Mouse (Mus musculus) liver, postnatal 0 days (tissue): ENCODE measurements at regions not wholly inside any gene's neighbourhood (a gene's known extent, or its start where the extent isn't known, plus 50 kb on each side); places are given as distances from the start of the nearest gene placed in this dataset.

Experiments
- ATAC-seq: fragments of 200-750 bp; cut with Nextera tagmentation; 2 replicates; pipeline ENCODE4 v1.8.0; 2017; ENCODE audit warnings: mild to moderate bottlenecking, moderate library complexity
- DNase-seq: peaks from one replicate; pipeline ENCODE4 v3.0.0-alpha.2; 2016
- H3K27ac ChIP-seq: fragments of 300-500 bp; sonication (generic); 2 replicates; pipeline ENCODE4 v1.5.1; 2014; ENCODE audit warnings: antibody characterized with exemption, moderate library complexity, mild to moderate bottlenecking, low read depth
- H3K27me3 ChIP-seq: fragments of 300-500 bp; sonication (generic); 2 replicates; pipeline ENCODE4 v1.6.1; 2014; ENCODE audit warnings: low read length, control low read depth, mixed read lengths; ENCODE audit not compliant: insufficient read depth
- H3K36me3 ChIP-seq: fragments of 300-500 bp; sonication (generic); replicated peaks from 2 replicates; pipeline ENCODE4 v1.6.1; 2014; ENCODE audit warnings: mild to moderate bottlenecking, control low read depth, low read length, moderate library complexity, mixed read lengths; ENCODE audit not compliant: insufficient read depth
- H3K4me1 ChIP-seq: fragments of 300-500 bp; sonication (generic); 2 replicates; pipeline ENCODE4 v1.6.1; 2014; ENCODE audit warnings: antibody characterized with exemption, mild to moderate bottlenecking, control low read depth; ENCODE audit not compliant: insufficient read depth
- H3K4me2 ChIP-seq: fragments of 300-500 bp; sonication (generic); 2 replicates; pipeline ENCODE4 v1.6.1; 2014; ENCODE audit warnings: low read depth, mild to moderate bottlenecking, low read length, moderate library complexity, mixed read lengths
- H3K4me3 ChIP-seq: fragments of 300-500 bp; sonication (generic); 2 replicates; pipeline ENCODE4 v1.5.1; 2014; ENCODE audit warnings: low read depth, low read length
- H3K9ac ChIP-seq: fragments of 300-500 bp; sonication (generic); replicated peaks from 2 replicates; pipeline ENCODE4 v1.6.1; 2014; ENCODE audit warnings: mild to moderate bottlenecking, moderate library complexity
- H3K9me3 ChIP-seq: fragments of 300-500 bp; sonication (generic); 2 replicates; pipeline ENCODE4 v1.6.1; 2016; ENCODE audit warnings: mild to moderate bottlenecking, control low read depth, low read length, mixed read lengths
- CTCF ChIP-seq: sonication (generic); IDR thresholded peaks from 2 replicates; pipeline ENCODE4 v1.5.1; 2016; ENCODE audit warnings: antibody characterized with exemption, low read depth
- EP300 ChIP-seq: IDR thresholded peaks from 2 replicates; pipeline ENCODE4 v1.6.1; 2016; ENCODE audit warnings: antibody characterized with exemption, low read depth, mild to moderate bottlenecking
- WGBS: fragments of 180-500 bp; shearing (Covaris S2); extraction: QIAGEN DNeasy Blood & Tissue Kit; methylation state at CpG from one replicate; pipeline ENCODE4 v1.1.7; 2014; ENCODE audit not compliant: insufficient replicate concordance; 5-methylcytosine and 5-hydroxymethylcytosine counted together

DNA sequence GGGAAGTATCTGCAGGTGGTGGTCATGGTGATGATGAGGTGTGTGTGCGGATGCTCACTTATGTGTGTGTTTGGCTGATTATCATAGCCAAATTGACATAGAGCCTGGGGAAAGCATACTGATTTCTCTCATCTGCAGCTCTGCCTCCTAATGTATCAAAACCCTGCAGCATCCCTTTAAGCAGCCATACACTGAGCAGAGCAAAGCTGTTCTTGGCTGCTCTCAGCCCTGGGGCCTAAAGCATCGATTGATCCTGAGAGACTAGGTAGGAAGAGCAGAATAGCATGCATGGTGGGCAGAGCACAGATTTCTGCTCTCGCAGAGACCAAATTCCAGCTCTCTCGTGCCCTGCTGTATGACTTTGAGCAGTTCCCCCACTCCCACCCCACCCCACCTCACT lies 576.0 kb downstream of the Insc start:
- H3K4me3 ChIP-seq, result no peak overlapping the region
- H3K4me2 ChIP-seq, result no peak overlapping the region
- ATAC-seq, result no peak
- no peaks in the 10 kb centered on the region for H3K27me3 ChIP-seq
- H3K4me1 ChIP-seq, result no peaks in the 10 kb centered on the region
- no peaks in the 10 kb centered on the region for H3K9me3 ChIP-seq
- no peaks in the 10 kb centered on the region for H3K36me3 ChIP-seq
- no peak overlapping the region for H3K9ac ChIP-seq
- TF ChIP-seq CTCF, result no peak
- TF ChIP-seq EP300, result no peak
- 72% methylated on average over 4 of the region's 4 CpGs for WGBS
- no peak overlapping the region for H3K27ac ChIP-seq
- DNase-seq, result no peak

DNA sequence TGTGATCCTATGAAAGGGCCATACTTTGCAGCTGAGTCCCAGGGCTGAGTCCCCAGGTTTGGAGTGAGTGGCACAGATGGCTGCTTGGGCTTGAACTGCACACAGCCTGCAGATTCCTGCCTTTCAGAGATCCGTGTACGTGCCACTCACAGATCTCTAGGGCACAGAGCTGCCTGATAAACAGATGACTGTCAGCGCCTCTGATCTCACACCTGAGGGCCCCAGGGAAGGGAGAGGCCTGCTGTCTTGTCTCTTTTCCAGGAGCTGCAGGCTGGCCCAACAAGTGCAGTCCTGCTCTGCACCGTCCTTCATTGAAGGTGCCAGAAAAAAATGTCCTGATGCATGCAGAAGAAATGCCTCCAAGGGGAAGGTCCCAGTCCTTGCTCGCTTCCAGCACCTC lies 579.5 kb downstream of the Insc start:
- TF ChIP-seq EP300 (no peak), CTCF (no peak)
- H3K27ac ChIP-seq, result no peak overlapping the region
- no peaks in the 10 kb centered on the region for H3K36me3 ChIP-seq
- H3K4me2 ChIP-seq, result no peak overlapping the region
- no peak overlapping the region for H3K4me3 ChIP-seq
- no peak for DNase-seq
- no peak overlapping the region for H3K9ac ChIP-seq
- H3K4me1 ChIP-seq, result no peaks in the 10 kb centered on the region
- 69% methylated on average over 5 of the region's 5 CpGs for WGBS
- no peaks in the 10 kb centered on the region for H3K27me3 ChIP-seq
- H3K9me3 ChIP-seq, result no peaks in the 10 kb centered on the region
- ATAC-seq, result no peak

DNA sequence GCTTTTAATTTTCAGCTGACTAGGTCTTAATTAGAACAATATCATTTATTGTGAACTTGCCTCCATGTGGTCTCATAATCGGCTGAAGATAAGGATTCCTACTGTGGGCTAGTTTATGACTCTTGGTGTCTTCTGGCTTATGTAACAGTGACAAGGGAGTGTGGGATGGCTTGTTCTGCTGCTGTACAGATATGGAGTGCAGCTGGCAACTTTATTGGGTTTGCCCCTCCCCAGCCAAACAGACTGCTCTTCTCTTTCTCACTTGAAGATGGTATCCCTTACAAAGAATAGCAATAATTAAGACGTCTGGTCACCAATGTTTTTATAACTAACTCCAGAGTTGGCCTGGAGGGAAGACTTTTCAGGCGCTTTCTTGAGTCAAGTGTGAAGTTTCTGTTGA lies 584.8 kb downstream of the Insc start:
- Histone ChIP-seq H3K9me3 (no peaks in the 10 kb centered on the region), H3K27me3 (no peaks in the 10 kb centered on the region), H3K36me3 (no peaks in the 10 kb centered on the region), H3K4me1 (no peaks in the 10 kb centered on the region), H3K27ac (no peak overlapping the region), H3K9ac (no peak overlapping the region), H3K4me2 (no peak overlapping the region), H3K4me3 (no peak overlapping the region)
- TF ChIP-seq CTCF (no peak), EP300 (no peak)
- WGBS, result 64% methylated on average over 3 of the region's 3 CpGs
- DNase-seq (no peak), ATAC-seq (no peak)

DNA sequence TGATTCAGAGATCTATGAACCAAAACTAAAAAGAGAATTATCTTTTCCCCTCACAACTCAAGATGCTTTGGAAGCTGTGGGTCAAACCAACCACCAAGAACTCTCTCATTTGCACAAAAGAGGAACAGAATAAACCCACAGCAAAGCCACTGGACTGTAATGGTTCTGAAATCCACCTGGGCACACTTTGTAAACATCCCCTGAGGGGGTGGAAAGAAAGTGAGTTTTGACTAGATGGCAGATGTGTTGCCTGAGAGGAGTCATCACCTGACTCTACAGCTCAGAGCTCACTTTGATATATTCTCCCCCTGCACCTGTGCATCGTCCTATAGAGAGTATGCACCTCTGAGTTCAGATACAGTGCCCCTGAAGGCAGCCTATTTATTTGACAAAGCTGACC lies 588.2 kb downstream of the Insc start:
- Histone ChIP-seq H3K9ac (no peak overlapping the region), H3K4me1 (no peaks in the 10 kb centered on the region), H3K4me3 (no peak overlapping the region), H3K36me3 (no peaks in the 10 kb centered on the region), H3K27me3 (no peaks in the 10 kb centered on the region), H3K27ac (no peak overlapping the region), H3K4me2 (no peak overlapping the region), H3K9me3 (no peaks in the 10 kb centered on the region)
- TF ChIP-seq CTCF, result no peak
- TF ChIP-seq EP300, result no peak
- 80% methylated on average over 1 of the region's 1 CpGs for WGBS
- ATAC-seq (no peak), DNase-seq (no peak)

DNA sequence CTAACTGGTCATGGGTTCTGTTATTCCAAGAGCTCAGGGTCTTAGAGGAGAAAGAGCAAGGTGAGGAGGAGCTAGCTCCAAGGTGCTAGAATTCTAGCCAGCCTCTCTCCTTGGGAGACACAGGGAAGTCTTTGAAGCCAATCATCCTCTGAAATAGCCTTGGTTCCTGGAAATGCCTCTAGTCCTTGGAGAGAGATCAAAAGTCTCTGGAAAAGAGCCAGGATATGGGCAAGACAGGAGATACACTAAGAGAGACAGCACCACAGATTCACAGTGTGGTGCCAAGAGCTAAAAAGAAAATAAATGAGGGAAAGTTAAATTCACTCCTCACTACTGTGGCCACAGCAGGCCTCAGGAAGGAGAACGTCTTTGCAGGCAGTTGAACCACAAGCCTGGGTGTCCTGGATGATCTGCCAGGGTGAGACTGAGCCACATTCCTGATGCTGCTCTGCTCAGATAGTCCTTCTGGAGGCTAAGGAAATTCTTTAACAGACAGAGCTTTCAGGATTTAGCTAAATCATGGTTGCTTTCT lies 589.6 kb downstream of the Insc start:
- Histone ChIP-seq H3K27me3 (no peaks in the 10 kb centered on the region), H3K4me3 (no peak overlapping the region), H3K4me1 (no peaks in the 10 kb centered on the region), H3K9ac (no peak overlapping the region), H3K9me3 (no peaks in the 10 kb centered on the region), H3K4me2 (no peak overlapping the region), H3K27ac (no peak overlapping the region), H3K36me3 (no peaks in the 10 kb centered on the region)
- ATAC-seq (no peak), DNase-seq (no peak)
- TF ChIP-seq EP300, result no peak
- no peak for TF ChIP-seq CTCF
- WGBS, result 56% methylated on average over 1 of the region's 1 CpGs

DNA sequence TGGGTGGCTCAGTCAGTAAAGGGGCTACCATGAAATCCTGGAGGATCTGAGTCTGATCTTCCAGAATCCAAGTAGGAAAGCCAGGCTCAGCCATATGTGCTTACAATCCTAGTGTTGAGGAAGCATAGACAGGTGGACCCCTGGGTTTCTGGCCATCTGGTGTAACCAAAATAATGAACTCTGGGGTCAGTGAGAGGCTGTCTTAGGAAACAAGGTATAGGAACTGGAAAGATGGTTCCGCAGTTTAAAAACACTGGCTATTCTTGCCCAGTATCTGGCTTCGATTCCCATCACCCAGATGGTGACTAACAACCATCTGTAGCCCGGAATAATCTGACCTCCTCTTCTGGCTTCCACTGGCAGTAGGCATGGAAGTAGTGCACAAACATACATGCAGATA lies 591.6 kb downstream of the Insc start:
- 85% methylated on average over 3 of the region's 3 CpGs for WGBS
- Histone ChIP-seq H3K4me3 (no peak overlapping the region), H3K27ac (no peak overlapping the region), H3K27me3 (no peaks in the 10 kb centered on the region), H3K4me2 (no peak overlapping the region), H3K9me3 (no peaks in the 10 kb centered on the region), H3K9ac (no peak overlapping the region), H3K36me3 (no peaks in the 10 kb centered on the region), H3K4me1 (no peaks in the 10 kb centered on the region)
- DNase-seq, result no peak
- no peak for ATAC-seq
- no peak for TF ChIP-seq EP300
- no peak for TF ChIP-seq CTCF

DNA sequence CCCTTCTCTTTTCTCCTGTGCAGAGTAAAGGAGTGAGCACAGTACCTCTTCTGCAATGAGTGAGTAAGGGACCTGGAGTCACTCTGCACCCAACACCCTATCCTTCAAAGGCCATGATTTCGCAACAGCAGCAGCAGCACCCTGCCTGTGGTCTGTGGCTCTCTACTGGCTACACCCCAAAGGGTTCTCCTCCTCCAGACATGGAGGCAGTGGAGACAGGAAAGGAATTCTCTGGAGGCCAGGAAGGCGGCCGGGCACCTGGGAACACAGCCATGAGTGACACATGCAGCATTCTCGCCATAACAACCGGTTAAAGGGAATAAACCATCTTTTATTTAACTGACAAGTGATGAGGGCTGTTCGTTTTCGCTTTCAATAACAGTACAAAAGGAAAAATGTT lies 596.7 kb downstream of the Insc start:
- Histone ChIP-seq H3K4me3 (no peak overlapping the region), H3K27me3 (no peaks in the 10 kb centered on the region), H3K4me2 (no peak overlapping the region), H3K4me1 (no peaks in the 10 kb centered on the region), H3K27ac (no peak overlapping the region), H3K9ac (no peak overlapping the region), H3K9me3 (no peaks in the 10 kb centered on the region), H3K36me3 (no peaks in the 10 kb centered on the region)
- DNase-seq, result no peak
- no peak for ATAC-seq
- TF ChIP-seq CTCF, result no peak
- no peak for TF ChIP-seq EP300
- 73% methylated on average over 7 of the region's 7 CpGs for WGBS
